Mouse (Mus musculus) liver, adult 2 months (tissue): Measurements from ENCODE around the gene Adk. TPM values are rescaled to one million over a fixed set of nuclear protein-coding genes. Genes with fewer than 3 reads are reported as not detected.

ENCODE experiments used
- DNase-seq: peaks from one replicate; pipeline ENCODE4 v3.0.0-alpha.2; 2011; ENCODE audit warnings: low read depth, low spot score; ENCODE audit errors: extremely low read depth
- H3K27ac ChIP-seq: fragments of 200-500 bp; replicated peaks from 2 replicates; pipeline ENCODE4 v1.5.1; 2012; ENCODE audit warnings: low read depth, mild to moderate bottlenecking, control low read depth, inconsistent platforms, low read length; ENCODE audit not compliant: insufficient read depth
- H3K27me3 ChIP-seq: fragments of 200-500 bp; 2 replicates; pipeline ENCODE4 v1.6.1; 2012; ENCODE audit warnings: mild to moderate bottlenecking, moderate library complexity, low read length, inconsistent platforms; ENCODE audit not compliant: control insufficient read depth, insufficient read depth
- H3K36me3 ChIP-seq: fragments of 200-500 bp; 2 replicates; pipeline ENCODE4 v1.6.1; 2012; ENCODE audit warnings: low read length, inconsistent platforms; ENCODE audit not compliant: control insufficient read depth, insufficient read depth
- H3K4me1 ChIP-seq: fragments of 200-500 bp; 2 replicates; pipeline ENCODE4 v1.6.1; 2011; ENCODE audit warnings: low read length; ENCODE audit not compliant: control insufficient read depth, insufficient read depth
- H3K4me3 ChIP-seq: fragments of 200-500 bp; 2 replicates; pipeline ENCODE4 v1.5.1; 2011; ENCODE audit warnings: low read depth, mild to moderate bottlenecking, control low read depth, low read length, moderate library complexity; ENCODE audit not compliant: insufficient read depth
- H3K79me2 ChIP-seq: fragments of 200-500 bp; 2 replicates; pipeline ENCODE4 v1.6.1; 2012; ENCODE audit warnings: inconsistent platforms, mild to moderate bottlenecking, low read length, moderate library complexity; ENCODE audit not compliant: control insufficient read depth, insufficient read depth
- H3K9ac ChIP-seq: fragments of 200-500 bp; 2 replicates; pipeline ENCODE4 v1.6.1; 2012; ENCODE audit warnings: low read depth, mild to moderate bottlenecking, control low read depth, inconsistent platforms, low read length
- CTCF ChIP-seq: fragments of 200-500 bp; IDR thresholded peaks from 2 replicates; pipeline ENCODE4 v1.5.1; 2011; ENCODE audit warnings: low read depth, low read length, control low read depth
- POLR2A ChIP-seq: fragments of 200-500 bp; IDR thresholded peaks from 2 replicates; pipeline ENCODE4 v1.6.1; 2011; ENCODE audit warnings: low read length, control low read depth; ENCODE audit not compliant: insufficient read depth; ENCODE audit errors: extremely low read depth
- WGBS: fragments of 180-500 bp; shearing (Covaris S2); methylation state at CpG from one replicate; pipeline ENCODE4 v1.1.7; 2018; 5-methylcytosine and 5-hydroxymethylcytosine counted together
- polyA plus RNA-seq: library from polyadenylated mRNA; depleted of rRNA; stranded (reverse); fragments of >200 nt; gene quantifications from 2 replicates; pipeline ENCODE4 v1.2.3, GENCODE M21; 2012
- total RNA-seq: library from RNA; depleted of rRNA; stranded (reverse); fragments of >200 nt; gene quantifications from 2 replicates; pipeline ENCODE4 v1.2.3, GENCODE M21; 2014

Gene Adk
- total and polyA plus RNA-seq, 2 experiments, result 231 to 924 TPM

- Histone ChIP-seq H3K27me3 (no peaks in the 10 kb centered on the region), H3K4me3 (no peak overlapping the region), H3K36me3 (peaks cover 27% of the 10 kb centered on the region), H3K79me2 (peaks cover 11% of the 10 kb centered on the region; the same call in 1 of the 2 replicates), H3K9ac (no peak overlapping the region), H3K4me1 (no peaks in the 10 kb centered on the region), H3K27ac (no peak overlapping the region)
- 94% methylated on average over 4 of the region's 4 CpGs for WGBS
- TF ChIP-seq POLR2A (no peak), CTCF (no peak)
- DNase-seq, result no peak
These were observed 154.1 kb downstream of the Adk start for GRCm38 (mm10) chr14:21206472-21206871.

GRCm38 (mm10) chr14:21221574-21222138 lies 169.3 kb downstream of the Adk start:
- peaks cover 18% of the 10 kb centered on the region for H3K36me3 ChIP-seq
- no peak overlapping the region for H3K27ac ChIP-seq
- H3K27me3 ChIP-seq, result no peaks in the 10 kb centered on the region
- no peaks in the 10 kb centered on the region for H3K4me1 ChIP-seq
- DNase-seq, result no peak
- no peak overlapping the region for H3K4me3 ChIP-seq
- no peak overlapping the region for H3K9ac ChIP-seq
- TF ChIP-seq POLR2A, result no peak
- no peak for TF ChIP-seq CTCF
- peaks cover 21% of the 10 kb centered on the region; the same call in 1 of the 2 replicates for H3K79me2 ChIP-seq
- 47% methylated on average over 5 of the region's 5 CpGs for WGBS

- TF ChIP-seq POLR2A, result no peak
- TF ChIP-seq CTCF, result no peak
These were observed 169.8 kb downstream of the Adk start for GRCm38 (mm10) chr14:21222206-21222605.

GRCm38 (mm10) chr14:21223456-21223855 lies 171.1 kb downstream of the Adk start:
- Histone ChIP-seq H3K4me3 (no peak overlapping the region), H3K9ac (no peak overlapping the region), H3K4me1 (no peaks in the 10 kb centered on the region), H3K79me2 (peaks cover 21% of the 10 kb centered on the region; the same call in 1 of the 2 replicates), H3K27me3 (no peaks in the 10 kb centered on the region), H3K36me3 (peaks cover 19% of the 10 kb centered on the region), H3K27ac (no peak overlapping the region)
- 66% methylated on average over 6 of the region's 6 CpGs for WGBS
- no peak for DNase-seq
- TF ChIP-seq POLR2A (no peak), CTCF (no peak)

More at GRCm38 (mm10) chr14:21222206-21222605, 169.8 kb downstream of the Adk start:
- Histone ChIP-seq H3K79me2 (peaks cover 21% of the 10 kb centered on the region; the same call in 1 of the 2 replicates), H3K27ac (no peak overlapping the region), H3K36me3 (peaks cover 18% of the 10 kb centered on the region), H3K27me3 (no peaks in the 10 kb centered on the region), H3K4me3 (no peak overlapping the region), H3K9ac (no peak overlapping the region), H3K4me1 (no peaks in the 10 kb centered on the region)
- no peak for DNase-seq
- WGBS, result 89% methylated on average over 3 of the region's 3 CpGs

- Histone ChIP-seq H3K4me3 (no peak overlapping the region), H3K9ac (no peak overlapping the region), H3K79me2 (peaks cover 19% of the 10 kb centered on the region; the same call in 1 of the 2 replicates), H3K4me1 (peaks cover 2% of the 10 kb centered on the region; the same call in 1 of the 2 replicates), H3K27ac (no peak overlapping the region), H3K27me3 (no peaks in the 10 kb centered on the region), H3K36me3 (peaks cover 13% of the 10 kb centered on the region)
- TF ChIP-seq POLR2A (no peak), CTCF (no peak)
- WGBS, result 81% methylated on average over 3 of the region's 3 CpGs
- DNase-seq, result no peak
These were observed 171.7 kb downstream of the Adk start for GRCm38 (mm10) chr14:21223971-21224635.

- no peak overlapping the region for H3K4me3 ChIP-seq
- no peak for TF ChIP-seq CTCF
- no peak for TF ChIP-seq POLR2A
These were observed 184.7 kb downstream of the Adk start for GRCm38 (mm10) chr14:21237051-21237450.

More at GRCm38 (mm10) chr14:21237051-21237450, 184.7 kb downstream of the Adk start:
- H3K79me2 ChIP-seq, result peaks cover 18% of the 10 kb centered on the region; the same call in 1 of the 2 replicates
- H3K36me3 ChIP-seq, result peaks cover 57% of the 10 kb centered on the region
- no peaks in the 10 kb centered on the region for H3K4me1 ChIP-seq
- no peaks in the 10 kb centered on the region for H3K27me3 ChIP-seq
- H3K27ac ChIP-seq, result no peak overlapping the region
- H3K9ac ChIP-seq, result no peak overlapping the region
- peak; percentile 50 for DNase-seq
- 71% methylated on average over 2 of the region's 2 CpGs for WGBS
